Mouse (Mus musculus) CD4-positive, CD25-positive, alpha-beta regulatory T cell, adult 9 weeks (primary cell): ENCODE measurements around the gene Crygb. TPM values are rescaled to one million over a fixed set of nuclear protein-coding genes. Genes with fewer than 3 reads are reported as not detected.

Source experiments
- polyA plus RNA-seq: library from polyadenylated mRNA; unstranded; fragments of 100-300 nt; shearing (Covaris generic); gene quantifications from one replicate; pipeline ENCODE4 v1.2.1, GENCODE M21; 2017

The Crygb gene
- polyA plus RNA-seq: not detected

DNA sequence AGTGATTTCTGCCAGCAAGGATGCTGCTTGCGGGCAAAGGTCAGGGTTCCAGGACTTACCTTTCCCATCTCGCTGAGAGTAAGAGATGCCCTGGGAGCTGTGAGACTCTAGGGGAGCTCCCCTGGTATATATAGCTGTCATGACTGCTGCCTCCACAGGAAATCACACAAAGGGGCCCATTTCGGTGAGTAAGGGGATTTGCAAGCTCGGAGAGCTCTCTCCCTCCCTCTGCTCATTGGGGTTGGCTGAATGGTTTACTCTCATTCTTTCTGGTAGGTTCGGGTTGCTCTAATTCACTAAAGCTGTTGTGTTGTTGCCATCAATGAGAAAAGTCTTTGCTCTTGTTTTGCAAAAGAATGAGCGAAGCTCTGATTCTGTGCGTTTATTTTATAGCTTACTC lies at the start of gene Crygb:
Gene Crygb (minus strand): TSS at position 101 of the 400 bp plus-strand sequence.

DNA sequence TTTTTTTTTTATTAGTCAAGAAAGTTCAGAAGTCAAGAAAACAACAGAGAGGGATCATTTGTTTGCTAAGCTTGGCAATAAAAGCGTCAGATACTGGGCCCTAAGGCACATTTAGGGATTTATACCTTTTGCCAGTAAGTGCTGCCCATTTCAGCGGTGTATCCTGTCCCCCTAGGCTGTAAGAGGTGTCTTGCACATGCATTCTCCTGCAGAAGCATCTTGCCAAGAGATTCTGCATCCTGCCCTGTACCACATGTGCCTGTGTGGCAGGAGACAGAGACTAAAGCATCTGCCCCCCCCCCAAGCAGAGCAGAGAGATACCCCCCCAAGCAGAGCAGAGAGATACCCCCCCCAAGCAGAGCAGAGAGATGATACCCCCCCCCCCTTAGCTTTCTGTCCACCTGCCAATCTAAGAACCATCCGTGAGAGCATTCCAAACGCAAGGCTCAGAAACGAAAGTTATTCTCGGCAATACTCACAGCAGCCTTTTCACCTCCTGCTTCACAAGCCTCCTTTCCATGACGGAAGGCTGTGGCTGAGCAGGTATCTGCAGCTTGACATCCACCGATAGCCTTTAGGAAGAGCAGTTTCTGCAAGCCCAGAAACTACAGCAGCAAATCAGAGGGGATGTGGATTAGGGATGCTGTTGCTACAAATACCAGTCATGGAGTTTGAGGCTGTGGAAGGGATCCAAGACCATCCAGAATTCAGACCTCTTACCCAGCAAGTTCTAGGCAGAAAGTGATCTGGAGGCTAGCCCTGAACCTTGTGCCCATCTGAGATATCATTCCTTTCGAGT lies 40.7 kb upstream of the Crygb start, which contains the start of gene D630023F18Rik:
Gene D630023F18Rik (minus strand): TSS at position 641 of the 799 bp plus-strand sequence.

GRCm38 (mm10) chr1:65119438-65119837 lies 37.4 kb upstream of the Crygb start, which contains the start of gene Gm28845:
Gene Gm28845, minus strand, starts transcription at chr1:65119558.

DNA sequence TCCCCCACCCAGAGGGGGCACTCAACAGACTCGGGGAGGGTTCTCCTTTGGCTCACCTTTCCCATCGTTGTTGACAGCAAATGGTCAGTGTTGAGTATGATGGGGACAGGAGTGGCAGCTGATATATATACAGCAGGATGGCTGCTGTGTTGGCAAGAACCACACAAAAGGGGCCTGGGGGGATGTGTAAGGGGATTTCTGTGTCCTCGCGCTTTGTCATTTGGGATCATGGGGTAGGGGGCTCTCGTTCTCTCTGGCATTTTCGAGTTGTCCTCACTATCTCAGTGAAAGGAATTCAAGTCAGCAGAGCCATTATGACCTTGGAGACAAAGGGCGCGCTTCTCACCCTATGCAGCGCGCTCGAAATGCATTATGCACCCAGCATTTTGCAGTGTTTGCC lies 21.2 kb upstream of the Crygb start, which contains the start of gene Cryga:
Gene Cryga (minus strand): TSS at position 101 of the 400 bp plus-strand sequence.

GRCm38 (mm10) chr1:65073589-65073988 lies 8.5 kb downstream of the Crygb start, which contains the start of gene Crygc:
Gene Crygc, minus strand, starts transcription at chr1:65073689.

DNA sequence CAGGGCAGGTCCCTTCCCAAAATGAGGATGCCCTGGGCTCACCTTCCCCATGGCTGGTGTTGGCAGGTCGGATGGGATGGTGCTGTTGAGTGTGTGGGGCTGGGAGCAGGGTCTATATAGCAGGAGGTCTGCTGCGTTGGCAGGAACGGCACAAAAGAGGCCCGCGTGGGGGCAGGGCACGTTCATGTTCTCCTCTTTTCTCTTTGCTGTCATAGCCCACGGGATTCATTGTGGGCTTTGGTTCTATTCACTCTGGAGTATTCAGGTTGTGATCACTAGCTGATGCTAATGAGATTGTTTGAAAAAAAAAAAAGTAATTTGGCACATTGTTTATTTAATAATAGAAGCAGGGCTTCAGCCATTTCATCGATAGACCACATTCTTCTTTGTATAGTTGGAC lies 18.7 kb downstream of the Crygb start, which contains the start of gene Crygd:
Gene Crygd (minus strand): TSS at position 101 of the 400 bp plus-strand sequence.

DNA sequence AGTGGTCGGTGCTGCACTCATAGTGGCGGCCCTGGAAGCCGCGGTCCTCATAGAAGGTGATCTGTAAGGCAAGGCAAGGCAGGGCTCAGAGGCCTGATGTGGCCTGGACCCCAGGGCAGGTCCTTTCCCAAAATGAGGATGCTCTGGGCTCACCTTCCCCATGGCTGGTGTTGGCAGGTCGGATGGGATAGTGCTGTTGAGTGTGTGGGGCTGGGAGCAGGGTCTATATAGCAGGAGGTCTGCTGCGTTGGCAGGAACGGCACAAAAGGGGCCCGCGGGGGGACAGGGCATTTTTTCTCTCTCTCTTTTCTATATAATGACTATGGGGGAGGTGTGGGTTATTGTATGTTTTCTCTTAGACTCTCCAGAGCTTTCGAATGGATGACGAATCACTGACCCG lies 31.1 kb downstream of the Crygb start, which contains the start of gene Cryge:
Gene Cryge (minus strand): TSS at position 198 of the 400 bp plus-strand sequence.

GRCm38 (mm10) chr1:65032641-65033040 lies 49.4 kb downstream of the Crygb start, which contains the start of gene Akr1cl:
Gene Akr1cl, minus strand, starts transcription at chr1:65032759.

Other genes starting within 250 kb of the Crygb start
- 13.3 TPM for gene Plekhm3, start 125.5 kb downstream of the Crygb start, polyA plus RNA-seq
- 0.25 TPM for gene Akr1cl, start 49.5 kb downstream of the Crygb start, polyA plus RNA-seq
- gene Cryge, start 31.1 kb downstream of the Crygb start, polyA plus RNA-seq: not detected
- gene Crygd, start 18.8 kb downstream of the Crygb start, polyA plus RNA-seq: not detected
- gene Crygc, start 8.6 kb downstream of the Crygb start, polyA plus RNA-seq: not detected
- gene Cryga, start 21.1 kb upstream of the Crygb start, polyA plus RNA-seq: not detected
- not detected for gene Gm28845, start 37.3 kb upstream of the Crygb start, polyA plus RNA-seq
- not detected for gene D630023F18Rik, start 40.9 kb upstream of the Crygb start, polyA plus RNA-seq
- 14.0 TPM for gene Idh1, start 104.2 kb upstream of the Crygb start, polyA plus RNA-seq
- gene Pikfyve, start 104.4 kb upstream of the Crygb start, polyA plus RNA-seq: 30.0 TPM
- gene Pth2r, start 199.8 kb upstream of the Crygb start, polyA plus RNA-seq: not detected